Mouse (Mus musculus): ENCODE results near the gene Rxfp4.

Gene Rxfp4

DNA sequence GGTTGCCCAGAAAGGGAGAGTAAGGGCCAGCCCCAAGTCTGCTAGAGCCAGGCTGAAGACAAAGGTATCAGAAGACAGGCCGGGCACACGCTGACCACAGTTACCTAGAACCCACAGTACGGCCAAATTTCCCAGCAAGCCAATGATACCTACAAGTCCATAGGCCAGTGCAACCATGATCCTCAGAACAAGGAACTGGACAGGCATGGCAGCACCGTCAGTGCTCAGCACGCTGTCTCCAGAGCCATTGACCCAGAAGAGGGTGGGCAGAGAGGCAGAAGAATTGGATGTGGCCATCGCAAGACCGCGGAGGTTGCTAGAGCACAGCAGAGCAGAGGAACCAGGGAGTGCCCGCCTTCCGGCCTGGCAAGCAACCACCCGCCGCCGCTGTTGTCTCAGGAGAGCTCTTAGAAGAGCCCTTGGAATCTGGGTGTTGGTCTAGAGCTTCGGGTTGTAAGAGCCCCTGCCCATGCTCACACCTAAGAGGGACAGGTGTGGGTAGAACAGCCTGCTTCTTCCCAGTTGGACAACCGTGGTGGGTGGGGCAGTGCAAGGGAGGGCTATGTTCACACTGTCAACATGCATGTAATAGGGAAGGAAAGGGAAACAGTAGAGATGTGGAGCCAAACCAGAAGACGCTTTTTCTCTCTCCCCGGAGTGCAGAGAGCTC is at the start of gene Rxfp4:
Rxfp4 (minus strand) TSS at position 297 of the 670 bp plus-strand sequence.
- no peak for DNase-seq (ENCODE audit: low read depth)

GRCm38 (mm10) chr3:88701222-88701621 is 48.3 kb upstream of the Rxfp4 start:
- DNase-seq (ENCODE audit: low read depth), result no peak

GRCm38 (mm10) chr3:88700247-88700646 is 47.3 kb upstream of the Rxfp4 start:
- no peak for DNase-seq (ENCODE audit: low read depth)

DNA sequence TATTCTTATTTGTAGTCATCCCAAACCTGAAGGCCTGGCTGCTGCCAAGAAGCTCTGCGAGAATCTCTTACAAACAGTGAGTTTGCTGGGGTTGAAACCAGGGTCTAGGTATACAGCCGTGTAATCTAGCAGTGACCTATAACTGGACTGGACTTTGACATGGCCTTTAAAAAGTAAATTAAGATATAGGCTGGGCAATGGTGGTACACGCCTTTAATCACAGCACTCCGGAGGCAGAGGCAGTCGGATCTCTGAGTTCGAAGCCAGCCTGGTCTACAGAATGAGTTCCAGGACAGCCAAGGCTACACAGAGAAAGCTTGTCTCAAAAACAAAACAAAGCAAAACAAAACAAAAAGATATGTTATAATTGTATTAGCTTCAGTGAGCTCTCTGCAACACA is 45.9 kb upstream of the Rxfp4 start:
- DNase-seq (ENCODE audit: low read depth), result no peak

GRCm38 (mm10) chr3:88698051-88698450 is 45.1 kb upstream of the Rxfp4 start:
- DNase-seq (ENCODE audit: low read depth), result no peak

GRCm38 (mm10) chr3:88695545-88695944 is 42.6 kb upstream of the Rxfp4 start:
- peak; percentile 34 for DNase-seq (ENCODE audit: low read depth)

- DNase-seq (ENCODE audit: low read depth), result no peak
These were observed 36.1 kb upstream of the Rxfp4 start for GRCm38 (mm10) chr3:88689079-88689478.

DNA sequence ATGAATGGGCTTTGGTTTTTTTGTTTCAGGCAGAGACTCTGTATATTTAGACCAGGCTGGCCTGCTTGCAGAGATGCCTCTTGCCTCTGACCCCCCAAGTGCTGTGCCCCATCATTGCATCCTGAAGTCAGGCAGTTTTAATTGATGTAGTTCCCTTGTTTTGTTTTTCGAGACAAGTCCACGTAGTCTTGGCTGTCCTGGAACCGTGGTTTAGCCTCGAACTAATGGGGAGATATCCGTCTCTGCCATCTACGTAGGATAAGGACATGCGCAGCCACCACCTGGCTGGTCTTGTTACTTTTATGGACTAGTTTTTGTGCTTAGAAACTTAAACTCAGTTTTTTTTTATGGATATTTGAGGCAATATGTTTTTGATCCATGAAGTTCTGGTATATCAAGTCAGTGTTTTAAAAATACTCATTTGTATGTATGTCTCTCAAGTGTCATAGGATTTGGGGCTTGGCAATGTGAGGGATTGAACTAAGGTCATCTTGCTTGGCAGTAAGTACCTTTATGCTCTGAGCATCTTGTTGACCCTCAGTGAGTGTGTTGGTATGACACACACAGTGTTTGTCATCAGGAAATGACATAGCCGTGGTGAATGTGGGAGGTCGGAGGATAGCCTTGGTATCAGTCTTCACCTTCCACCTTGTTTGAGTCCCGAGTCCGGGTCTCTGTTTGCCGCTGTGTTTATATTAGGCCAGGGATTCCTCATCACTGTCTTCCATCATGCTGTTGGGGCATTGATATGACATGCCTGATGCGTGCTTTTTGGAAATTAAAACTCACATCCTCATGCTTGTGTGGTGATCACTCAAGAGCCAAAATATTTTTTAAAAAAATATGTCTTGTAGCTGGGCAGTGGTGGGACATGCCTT is 34.0 kb upstream of the Rxfp4 start:
- DNase-seq (ENCODE audit: low read depth), result peak; percentile 51

GRCm38 (mm10) chr3:88685958-88686451 is 33.1 kb upstream of the Rxfp4 start:
- no peak for DNase-seq (ENCODE audit: low read depth)

- peak; percentile 99 for DNase-seq (ENCODE audit: low read depth)
These were observed 32.3 kb upstream of the Rxfp4 start, which contains the start of gene Khdc4 for GRCm38 (mm10) chr3:88684980-88685941. TSS of gene Khdc4 (plus strand) at chr3:88685803.

- DNase-seq (ENCODE audit: low read depth), result peak; percentile 26
These were observed 31.5 kb upstream of the Rxfp4 start for GRCm38 (mm10) chr3:88684236-88684979.

GRCm38 (mm10) chr3:88683814-88684213 is 30.9 kb upstream of the Rxfp4 start:
- no peak for DNase-seq (ENCODE audit: low read depth)

DNA sequence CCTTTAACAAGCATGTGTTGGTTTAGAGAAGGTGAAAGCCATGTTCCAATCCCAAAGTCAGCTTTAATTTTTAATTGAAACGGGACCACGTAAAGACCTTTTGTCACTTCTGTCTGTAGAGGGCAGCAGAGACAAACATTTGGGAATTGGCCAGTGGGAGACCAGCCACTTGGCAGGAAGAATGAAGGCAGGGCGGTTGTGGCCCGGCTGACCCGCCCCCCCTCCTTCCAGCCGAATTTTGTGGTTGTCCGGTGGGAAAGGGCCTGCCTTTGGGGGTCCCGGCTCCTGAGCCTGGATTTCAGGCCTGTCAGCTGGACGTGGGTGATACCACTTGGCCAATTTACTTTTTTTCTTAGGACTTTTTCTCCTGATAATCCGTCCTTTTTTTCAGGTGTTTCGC is 24.5 kb upstream of the Rxfp4 start:
- DNase-seq (ENCODE audit: low read depth), result peak; percentile 91

DNA sequence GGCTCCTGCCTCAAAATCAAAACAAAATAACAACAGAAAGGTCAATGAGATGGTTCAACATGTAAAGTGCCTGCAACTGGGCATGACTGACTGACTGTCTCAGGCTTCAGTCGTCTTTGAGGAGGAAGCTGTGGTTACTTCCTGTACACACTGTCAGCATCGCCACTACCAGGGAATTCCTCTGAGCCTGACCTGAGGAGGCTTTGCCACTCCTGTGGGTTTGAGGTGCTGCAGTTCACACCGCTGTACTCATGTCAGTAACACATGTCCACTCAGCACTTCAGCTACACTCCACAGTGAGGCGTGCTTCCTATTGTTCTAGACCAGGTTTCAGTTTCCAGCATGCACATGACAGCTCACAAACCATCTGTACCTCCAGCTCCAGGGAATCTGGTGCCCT is 11.2 kb upstream of the Rxfp4 start:
- DNase-seq (ENCODE audit: low read depth), result peak; percentile 79

DNA sequence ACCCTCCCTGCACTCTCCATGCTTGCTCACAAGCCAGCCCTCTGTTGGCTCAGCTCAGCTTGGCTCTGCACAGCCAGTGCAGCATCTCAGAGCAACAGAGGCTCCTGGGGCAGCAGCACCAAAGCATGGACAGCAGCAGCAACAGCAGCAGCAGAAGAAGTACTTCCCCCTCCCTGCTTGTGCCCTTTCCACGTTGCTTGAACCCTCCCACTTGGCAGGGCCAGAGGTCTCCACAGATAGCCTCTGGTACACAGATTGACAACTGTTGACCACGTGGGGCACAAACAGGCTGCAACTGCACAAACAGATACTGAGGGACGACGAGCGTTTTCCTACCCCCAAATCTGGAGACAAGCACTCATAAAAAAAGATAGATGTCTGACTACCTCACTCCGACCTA is 6.9 kb upstream of the Rxfp4 start:
- DNase-seq (ENCODE audit: low read depth), result no peak

GRCm38 (mm10) chr3:88658441-88659127 is 5.6 kb upstream of the Rxfp4 start:
- DNase-seq (ENCODE audit: low read depth), result no peak

DNA sequence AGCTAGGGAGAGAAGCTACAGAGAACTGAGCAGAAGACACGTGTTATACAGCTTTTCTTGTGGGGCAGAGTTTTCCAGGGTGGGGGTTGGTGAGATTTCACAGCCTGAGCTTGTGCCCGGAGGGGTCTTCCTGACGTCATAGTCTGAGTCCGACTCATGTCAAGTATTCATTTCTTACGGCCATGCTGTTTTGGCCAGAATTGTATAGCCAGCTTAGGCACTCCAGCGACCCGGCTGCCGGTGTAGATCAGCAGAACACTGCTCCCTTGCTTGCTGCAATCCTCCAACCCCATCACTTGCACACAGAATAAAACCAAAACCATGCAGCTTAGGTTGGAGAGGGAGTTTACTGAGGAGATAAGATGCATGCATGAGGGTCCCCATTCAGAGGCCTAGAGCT is 2.7 kb upstream of the Rxfp4 start:
- no peak for DNase-seq (ENCODE audit: low read depth)

- no peak for DNase-seq (ENCODE audit: low read depth)
These were observed 1.7 kb upstream of the Rxfp4 start for GRCm38 (mm10) chr3:88654621-88655020.

GRCm38 (mm10) chr3:88653516-88654370 is 801 bp upstream of the Rxfp4 start:
- no peak for DNase-seq (ENCODE audit: low read depth)
